Mouse (Mus musculus) embryonic facial prominence, embryonic 10.5 days (tissue): Measurements from ENCODE around the gene Fam122b. TPM values are rescaled to one million over a fixed set of nuclear protein-coding genes. Genes with fewer than 3 reads are reported as not detected.

Experiments used
- polyA plus RNA-seq: library from polyadenylated mRNA; unstranded; fragments of >200 nt; fragmentation: Nextera tagmentation; extraction: Ambion mirVana; gene quantifications from 2 replicates; pipeline ENCODE4 v1.2.1, GENCODE M21; 2016

Fam122b gene
- polyA plus RNA-seq, 1 experiment from 2014 or later, result 6.7 TPM

Other genes with a start within 250 kb of the Fam122b start
- 4.1 and 4.8 TPM in 2 replicates for gene Plac1, start 29.7 kb downstream of the Fam122b start, polyA plus RNA-seq
- gene Fam122c, start 3.6 kb upstream of the Fam122b start, polyA plus RNA-seq, result not detected in 2 replicates
- 37.8 and 44.5 TPM in 2 replicates for gene Mospd1, start 100.7 kb upstream of the Fam122b start, polyA plus RNA-seq
- not detected in 2 replicates for gene Etd, start 165.1 kb upstream of the Fam122b start, polyA plus RNA-seq